ENCODE assay signal across 1 mouse cellular context in the genomic region with DNA sequence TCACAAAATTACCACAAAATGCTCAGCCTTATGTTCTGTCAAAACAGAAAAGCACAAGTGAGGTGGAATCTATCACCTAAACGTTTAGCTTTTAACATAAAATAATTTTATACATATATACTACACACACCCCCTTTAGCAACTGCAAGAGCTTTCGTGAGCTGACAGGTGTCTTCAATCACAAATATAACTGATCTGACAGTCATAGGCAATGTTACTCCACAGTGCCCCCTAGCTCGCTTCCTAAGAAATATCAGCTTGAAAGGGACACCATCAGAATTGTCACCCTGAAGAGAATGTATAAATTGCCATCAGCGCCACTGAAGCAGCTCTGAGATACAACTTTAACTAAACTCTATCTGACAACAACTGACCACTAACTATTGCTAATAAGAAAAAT.
TF ChIP-seq lines count a peak whose summit lies in the region.

No protein-coding gene starts in this region.

TF ChIP-seq in MEL, 35 proteins besides CTCF, POLR2A, EP300 and RAD21 (continued from another document):
- no peak for TF ChIP-seq USF2 (IDR thresholded peaks at IDR 0.05; ENCODE audit: borderline replicate concordance in 1 of 2, insufficient read depth in 1 of 2, low read depth in 1 of 2, low read length in 2 of 2)
- no peak for TF ChIP-seq MAFK (IDR thresholded peaks at IDR 0.05; ENCODE audit: borderline replicate concordance, low read depth, low read length)
- TF ChIP-seq NRF1 (IDR thresholded peaks at IDR 0.05; ENCODE audit: insufficient read depth, low read depth, low read length, poor library complexity, severe bottlenecking) = no peak
- no peak for TF ChIP-seq GABPA (IDR thresholded peaks at IDR 0.05; ENCODE audit: low read depth, low read length)
- TF ChIP-seq MAZ (IDR thresholded peaks at IDR 0.05; ENCODE audit: low read depth, low read length) = no peak
- no peak for TF ChIP-seq UBTF (IDR thresholded peaks at IDR 0.05; ENCODE audit: borderline replicate concordance, insufficient read depth, low read depth, low read length)
- TF ChIP-seq KAT2A (conservative IDR thresholded peaks at IDR 0.05; ENCODE audit: low read depth, low read length) = no peak
- TF ChIP-seq TBP (IDR thresholded peaks at IDR 0.05; ENCODE audit: low read depth, low read length) = no peak
- no peak for TF ChIP-seq MEF2A (IDR thresholded peaks at IDR 0.05; ENCODE audit: extremely low read depth, insufficient replicate concordance, low read depth, low read length, poor library complexity, severe bottlenecking)
- no peak for TF ChIP-seq RCOR1 (IDR thresholded peaks at IDR 0.05; ENCODE audit: low read depth, low read length)
- no peak for TF ChIP-seq E2F4 (IDR thresholded peaks at IDR 0.05; ENCODE audit: borderline replicate concordance, low read depth, low read length)
- TF ChIP-seq POLR2AphosphoS5 (IDR thresholded peaks at IDR 0.05; ENCODE audit: borderline replicate concordance, low read depth, low read length) = no peak
- TF ChIP-seq CHD2 (IDR thresholded peaks at IDR 0.05; ENCODE audit: low read length) = no peak
- no peak for TF ChIP-seq ELF1 (IDR thresholded peaks at IDR 0.05; ENCODE audit: low read depth, low read length)
- no peak for TF ChIP-seq TAL1 (IDR thresholded peaks at IDR 0.05; ENCODE audit: low read length)
- no peak for TF ChIP-seq ZKSCAN1 (IDR thresholded peaks at IDR 0.05; ENCODE audit: low read depth, low read length)
- no peak for TF ChIP-seq POLR2AphosphoS2 (IDR thresholded peaks at IDR 0.05; ENCODE audit: low read length)
- TF ChIP-seq MYB (IDR thresholded peaks at IDR 0.05; ENCODE audit: low read depth, low read length) = no peak
- TF ChIP-seq MYC (IDR thresholded peaks at IDR 0.05; ENCODE audit: low read depth, low read length) = 0 out of 2 replicates have a peak, but pooled peaks have one; percentile 25
